Mouse (Mus musculus): Measurements from ENCODE around the gene Hist1h2ad. TPM values are rescaled to one million over a fixed set of nuclear protein-coding genes. Genes with fewer than 3 reads are reported as not detected.
A peak's percentile ranks its signal among the peaks of the same experiment; 100 is the strongest.
"Not testable (repeated sequence)": the region's sequence is repeated elsewhere in the genome, so short reads cannot be mapped to it uniquely, and the experiment has no call there.

Gene Hist1h2ad
- polyA plus RNA-seq, 1 experiment from 2014 or later, result 1.3 TPM

DNA sequence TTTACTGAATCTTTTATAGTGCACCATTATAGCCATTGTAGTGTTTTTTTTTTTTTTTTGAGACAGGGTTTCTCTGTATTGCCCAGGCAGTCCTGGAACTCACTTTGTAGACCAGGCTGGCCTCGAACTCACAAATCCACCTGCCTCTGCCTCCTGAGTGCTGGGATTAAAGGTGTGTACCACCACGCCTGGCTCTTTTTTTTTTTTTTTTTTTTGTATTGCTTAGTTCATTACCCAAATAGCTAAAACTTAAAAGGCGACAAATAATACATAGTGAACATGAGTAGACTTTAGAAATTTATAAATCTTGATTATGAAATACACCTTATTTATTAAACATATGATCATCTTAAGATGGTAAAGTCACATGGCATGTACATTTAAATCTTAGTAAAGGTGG, 32.7 kb upstream of the Hist1h2ad start:
- WGBS, result 81% methylated on average over 3 of the region's 3 CpGs
- Histone ChIP-seq H3K27ac (ENCODE audit: low read depth, low read length) (no peak overlapping the region), H3K4me2 (replicated peaks; ENCODE audit: low read depth) (no peak overlapping the region), H3K4me1 (replicated peaks; ENCODE audit: control insufficient read depth, insufficient read depth, low read length) (no peaks in the 10 kb centered on the region; the same call in none of the 2 replicates), H3K27me3 (replicated peaks; ENCODE audit: control insufficient read depth, insufficient read depth, low read length) (no peaks in the 10 kb centered on the region), H3K9me3 (ENCODE audit: control insufficient read depth) (no peaks in the 10 kb centered on the region), H3K9ac (ENCODE audit: low read depth, low read length) (no peak overlapping the region), H3K4me3 (ENCODE audit: low read depth, low read length) (no peak overlapping the region), H3K36me3 (ENCODE audit: control insufficient read depth, insufficient read depth) (no peaks in the 10 kb centered on the region)
- no peak for TF ChIP-seq CTCF (IDR thresholded peaks at IDR 0.05; ENCODE audit: low read depth)
- ATAC-seq, result no peak

DNA sequence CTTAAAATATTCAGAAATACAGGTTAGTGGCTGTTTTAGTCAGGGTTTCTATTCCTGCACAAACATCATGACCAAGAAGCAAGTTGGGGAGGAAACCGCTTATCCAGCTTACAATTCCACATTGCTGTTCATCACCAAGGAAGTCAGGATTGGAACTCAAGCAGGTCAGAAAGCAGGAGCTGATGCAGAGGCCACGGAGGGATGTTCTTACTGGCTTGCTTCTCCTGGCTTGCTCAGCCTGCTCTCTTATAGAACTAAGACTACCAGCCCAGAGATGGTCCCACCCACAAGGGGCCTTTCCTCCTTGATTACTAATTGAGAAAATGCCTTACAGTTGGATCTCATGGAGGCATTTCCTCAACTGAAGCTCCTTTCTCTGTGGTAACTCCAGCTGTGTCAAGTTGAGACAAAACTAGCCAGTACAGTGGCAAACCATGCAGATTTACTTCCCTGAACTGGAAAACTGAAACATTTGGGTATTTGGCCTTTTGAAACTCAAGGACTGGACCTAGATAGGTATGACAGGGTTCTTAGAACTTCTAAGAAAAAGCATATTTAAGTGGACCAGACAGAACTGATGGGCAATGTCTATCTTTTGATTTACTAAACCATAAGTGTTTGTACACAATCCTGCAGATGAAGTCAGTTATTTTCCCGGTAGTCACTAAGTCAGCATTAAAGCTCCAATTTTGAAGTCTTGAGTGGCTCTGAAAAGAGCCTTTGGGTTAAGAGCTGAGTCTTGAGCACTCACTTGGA, 31.8 kb upstream of the Hist1h2ad start:
- WGBS, result 9% methylated on average over 3 of the region's 3 CpGs
- H3K9me3 ChIP-seq (ENCODE audit: control insufficient read depth); H3K36me3 ChIP-seq (ENCODE audit: control insufficient read depth, insufficient read depth); H3K27me3 ChIP-seq (replicated peaks; ENCODE audit: control insufficient read depth, insufficient read depth, low read length); H3K4me1 ChIP-seq (replicated peaks; ENCODE audit: control insufficient read depth, insufficient read depth, low read length); ATAC-seq: not testable (repeated sequence)
- H3K4me3 ChIP-seq (ENCODE audit: low read depth, low read length), result peak overlapping the region; percentile 36
- H3K9ac ChIP-seq (ENCODE audit: low read depth, low read length), result peak overlapping the region; percentile 40; the same call in 1 of the 2 replicates
- peak overlapping the region; percentile 78 for H3K4me2 ChIP-seq (replicated peaks; ENCODE audit: low read depth)
- peak overlapping the region; percentile 64; the same call in 1 of the 2 replicates for H3K27ac ChIP-seq (ENCODE audit: low read depth, low read length)

DNA sequence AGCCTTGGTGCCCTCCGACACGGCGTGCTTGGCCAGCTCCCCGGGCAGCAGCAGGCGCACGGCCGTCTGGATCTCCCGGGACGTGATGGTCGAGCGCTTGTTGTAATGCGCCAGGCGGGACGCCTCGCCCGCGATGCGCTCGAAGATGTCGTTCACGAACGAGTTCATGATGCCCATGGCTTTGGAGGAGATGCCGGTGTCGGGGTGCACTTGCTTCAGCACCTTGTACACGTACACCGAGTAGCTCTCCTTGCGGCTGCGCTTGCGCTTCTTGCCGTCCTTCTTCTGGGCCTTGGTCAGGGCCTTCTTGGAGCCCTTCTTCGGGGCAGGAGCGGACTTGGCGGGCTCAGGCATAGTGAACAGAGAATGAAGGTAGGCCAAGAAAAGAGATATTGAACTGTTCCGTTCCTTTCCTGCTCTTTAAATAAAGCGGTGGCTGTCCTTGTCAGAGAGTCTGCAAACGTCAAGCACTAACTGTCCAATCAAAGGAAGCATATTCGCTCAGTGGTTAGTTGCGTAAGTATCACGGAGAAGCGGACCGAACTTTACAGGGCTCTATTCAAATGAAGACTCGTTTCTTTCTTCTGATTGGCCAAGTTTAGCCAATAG, 31.1 kb upstream of the Hist1h2ad start, which contains the start of gene Hist1h2bh:
Hist1h2bh (minus strand) TSS at position 394 of the 609 bp plus-strand sequence.
- ATAC-seq, result peak; percentile 89
- not testable (repeated sequence) for H3K36me3 ChIP-seq (ENCODE audit: control insufficient read depth, insufficient read depth); H3K4me1 ChIP-seq (replicated peaks; ENCODE audit: control insufficient read depth, insufficient read depth, low read length); H3K27me3 ChIP-seq (replicated peaks; ENCODE audit: control insufficient read depth, insufficient read depth, low read length); H3K9me3 ChIP-seq (ENCODE audit: control insufficient read depth)
- WGBS, result under 1% methylated on average over 34 of the region's 42 CpGs
- Histone ChIP-seq H3K9ac (ENCODE audit: low read depth, low read length) (peak within 1 kb of the TSS; percentile 40), H3K4me2 (replicated peaks; ENCODE audit: low read depth) (peak within 1 kb of the TSS; percentile 78), H3K27ac (ENCODE audit: low read depth, low read length) (peak within 1 kb of the TSS; percentile 66), H3K4me3 (ENCODE audit: low read depth, low read length) (peak within 1 kb of the TSS; percentile 36)

DNA sequence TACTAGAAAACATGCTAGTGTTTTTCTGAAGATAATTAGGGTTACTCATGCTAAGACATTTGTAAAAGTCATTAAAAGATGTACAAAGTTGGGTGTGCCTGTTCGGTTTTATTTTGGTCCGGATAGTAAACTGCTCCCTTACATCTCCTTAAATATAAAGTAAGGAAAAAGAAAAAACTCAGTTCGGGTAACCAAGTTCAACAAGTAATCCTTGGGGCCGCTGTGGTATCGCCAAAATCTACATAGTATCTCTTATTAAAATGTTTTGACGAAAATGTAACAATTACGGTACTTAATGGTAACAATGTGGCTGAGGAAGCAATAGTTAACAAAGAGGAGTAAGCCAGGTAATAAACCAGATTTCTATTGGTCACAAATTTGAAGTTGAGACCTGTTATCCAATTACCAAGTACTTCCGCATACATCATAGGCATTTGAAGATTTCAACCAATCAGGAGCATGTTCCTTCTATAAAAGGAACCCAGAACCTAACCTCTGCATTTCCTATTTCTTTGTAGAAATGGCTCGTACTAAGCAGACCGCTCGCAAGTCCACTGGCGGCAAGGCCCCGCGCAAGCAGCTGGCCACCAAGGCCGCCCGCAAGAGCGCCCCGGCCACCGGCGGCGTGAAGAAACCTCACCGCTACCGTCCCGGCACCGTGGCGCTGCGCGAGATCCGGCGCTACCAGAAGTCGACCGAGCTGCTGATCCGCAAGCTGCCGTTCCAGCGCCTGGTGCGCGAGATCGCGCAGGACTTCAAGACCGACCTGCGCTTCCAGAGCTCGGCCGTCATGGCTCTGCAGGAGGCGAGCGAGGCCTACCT, 30.0 kb upstream of the Hist1h2ad start, which contains the start of gene Hist1h3f:
Hist1h3f (plus strand) TSS at position 88 of the 822 bp plus-strand sequence.
- peak; percentile 91 for ATAC-seq
- 1% methylated on average over 22 of the region's 45 CpGs for WGBS
- no peak for TF ChIP-seq CTCF (IDR thresholded peaks at IDR 0.05; ENCODE audit: low read depth)

DNA sequence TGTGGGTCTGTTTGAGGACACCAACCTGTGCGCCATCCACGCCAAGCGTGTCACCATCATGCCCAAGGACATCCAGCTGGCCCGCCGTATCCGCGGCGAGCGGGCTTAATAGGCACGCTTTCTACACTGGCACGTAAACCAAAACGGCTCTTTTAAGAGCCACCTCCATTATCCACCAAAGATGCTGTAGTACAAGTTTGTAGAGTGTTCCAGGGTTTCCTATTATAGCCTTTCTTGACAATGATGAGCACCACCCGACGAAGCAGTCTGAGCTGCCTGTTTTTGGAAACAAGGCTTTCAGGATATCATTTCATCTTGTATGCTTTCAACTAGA, 29.4 kb upstream of the Hist1h2ad start:
- H3K27ac ChIP-seq (ENCODE audit: low read depth, low read length); ATAC-seq: not testable (repeated sequence)

More for the DNA sequence above, 30.0 kb upstream of the Hist1h2ad start, which contains the start of gene Hist1h3f:
- Histone ChIP-seq H3K27ac (ENCODE audit: low read depth, low read length) (peak within 1 kb of the TSS; percentile 73), H3K4me3 (ENCODE audit: low read depth, low read length) (peak within 1 kb of the TSS; percentile 36), H3K9me3 (ENCODE audit: control insufficient read depth) (no peaks in the 10 kb centered on the region), H3K27me3 (replicated peaks; ENCODE audit: control insufficient read depth, insufficient read depth, low read length) (no peaks in the 10 kb centered on the region), H3K4me2 (replicated peaks; ENCODE audit: low read depth) (peak within 1 kb of the TSS; percentile 78), H3K9ac (ENCODE audit: low read depth, low read length) (peak within 1 kb of the TSS; percentile 40), H3K36me3 (ENCODE audit: control insufficient read depth, insufficient read depth) (no peaks in the 10 kb centered on the region), H3K4me1 (replicated peaks; ENCODE audit: control insufficient read depth, insufficient read depth, low read length) (no peaks in the 10 kb centered on the region; the same call in 1 of the 2 replicates)

DNA sequence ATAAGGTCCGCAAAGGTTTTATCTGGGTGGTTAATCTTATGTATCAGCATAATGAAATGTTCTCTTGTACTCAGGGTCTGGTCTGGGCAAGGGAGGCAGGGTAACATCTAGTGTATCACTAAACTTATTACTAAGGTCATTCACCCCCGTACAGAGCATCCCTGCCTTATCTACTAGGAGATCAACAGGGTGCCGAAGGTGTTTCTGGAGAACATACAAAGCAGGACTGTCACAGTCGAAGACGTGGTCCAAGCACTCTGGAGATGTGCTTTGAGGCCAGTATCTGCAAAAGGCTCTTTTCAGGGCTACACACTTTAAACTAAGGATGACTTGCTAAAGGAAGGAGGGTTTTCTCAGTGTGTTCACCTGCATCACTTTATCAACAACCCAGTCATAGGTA, 27.5 kb upstream of the Hist1h2ad start:
- TF ChIP-seq CTCF (IDR thresholded peaks at IDR 0.05; ENCODE audit: low read depth), result no peak
- 71% methylated on average over 5 of the region's 5 CpGs for WGBS
- H3K9ac ChIP-seq (ENCODE audit: low read depth, low read length), result no peak overlapping the region
- ATAC-seq, result no peak
- H3K9me3 ChIP-seq (ENCODE audit: control insufficient read depth), result no peaks in the 10 kb centered on the region
- no peaks in the 10 kb centered on the region for H3K27me3 ChIP-seq (replicated peaks; ENCODE audit: control insufficient read depth, insufficient read depth, low read length)
- no peak overlapping the region for H3K4me2 ChIP-seq (replicated peaks; ENCODE audit: low read depth)
- no peaks in the 10 kb centered on the region; the same call in 1 of the 2 replicates for H3K4me1 ChIP-seq (replicated peaks; ENCODE audit: control insufficient read depth, insufficient read depth, low read length)
- H3K27ac ChIP-seq (ENCODE audit: low read depth, low read length), result no peak overlapping the region
- H3K36me3 ChIP-seq (ENCODE audit: control insufficient read depth, insufficient read depth), result no peaks in the 10 kb centered on the region
- H3K4me3 ChIP-seq (ENCODE audit: low read depth, low read length), result no peak overlapping the region

More for the DNA sequence above, 29.4 kb upstream of the Hist1h2ad start:
- H3K4me1 ChIP-seq (replicated peaks; ENCODE audit: control insufficient read depth, insufficient read depth, low read length); H3K36me3 ChIP-seq (ENCODE audit: control insufficient read depth, insufficient read depth); H3K9ac ChIP-seq (ENCODE audit: low read depth, low read length); H3K9me3 ChIP-seq (ENCODE audit: control insufficient read depth); H3K27me3 ChIP-seq (replicated peaks; ENCODE audit: control insufficient read depth, insufficient read depth, low read length): not testable (repeated sequence)
- peak overlapping the region; percentile 78 for H3K4me2 ChIP-seq (replicated peaks; ENCODE audit: low read depth)
- H3K4me3 ChIP-seq (ENCODE audit: low read depth, low read length), result peak overlapping the region; percentile 36
- WGBS, result under 1% methylated on average over 11 of the region's 14 CpGs

Measured in intestine, postnatal 0 days (tissue).